Comparison of ENCODE assay signal across 8 mouse cellular contexts in genomic region chr11:96065215-96065911, GRCm38 (mm10). TPM values are rescaled to one million over a fixed set of nuclear protein-coding genes. Genes with fewer than 3 reads are reported as not detected.
DNase-seq lines count a peak whose midpoint lies in the region; ATAC-seq and TF ChIP-seq lines count a peak whose summit lies in the region.

Ube2z (minus strand) TSS chr11:96065388.

- no peak for TF ChIP-seq RAD21 in MEL (IDR thresholded peaks at IDR 0.05; ENCODE audit: low read depth, low read length)

- peak; percentile 96 to 98 for ATAC-seq in hematopoietic stem cell, adult 5-6 weeks (replicated peaks in 1 of 2; ENCODE audit: insufficient read depth in 1 of 2, low FRiP score in 2 of 2, low TSS enrichment in 1 of 2, low read depth in 1 of 2, poor library complexity in 2 of 2, severe bottlenecking in 2 of 2)
- peak; percentile 99 for ATAC-seq in lung, embryonic 16.5 days (ENCODE audit: low read depth)

- peak; percentile 98 for DNase-seq in MEL (ENCODE audit: low read depth, low spot score)
- peak; percentile 98 to 99 for DNase-seq in cerebellum, adult 2 months
- peak; percentile 92 for DNase-seq in forelimb bud, embryonic 11.5 days (ENCODE audit: low read depth, low spot score)
- DNase-seq in layer of hippocampus, adult 9-10 months (ENCODE audit: low spot score) = peak; percentile 86
- DNase-seq in ovary, postnatal 10 days (ENCODE audit: low spot score) = peak; percentile 93
- peak; percentile 94 to 95 for DNase-seq in thymus, postnatal 10 days (ENCODE audit: low spot score in 2 of 2)

- peaks cover 9 to 10% of the 10 kb centered on the region in 2 experiments; a peak in 3 of 4 replicates for H3K4me1 ChIP-seq in MEL (ENCODE audit: control insufficient read depth in 1 of 2, insufficient read depth in 2 of 2, low read length in 2 of 2)
- H3K4me1 ChIP-seq in cerebellum, adult 2 months (ENCODE audit: control insufficient read depth, insufficient read depth, low read length) = no peaks in the 10 kb centered on the region; the same call in 1 of the 2 replicates
- peaks cover 23% of the 10 kb centered on the region for H3K4me1 ChIP-seq in lung, embryonic 16.5 days (replicated peaks; ENCODE audit: control insufficient read depth, insufficient read depth, low read length)

- peak within 1 kb of the TSS; percentile 71 for H3K27ac ChIP-seq in MEL (ENCODE audit: control insufficient read depth, low read depth, low read length)
- H3K27ac ChIP-seq in cerebellum, adult 2 months (ENCODE audit: insufficient read depth, low read length) = peak within 1 kb of the TSS; percentile 97
- H3K27ac ChIP-seq in lung, embryonic 16.5 days (ENCODE audit: low read length) = peak within 1 kb of the TSS; percentile 89

- peak in 2 of 3 experiments; percentile 51 to 55; a peak in 4 of 6 replicates for TF ChIP-seq CTCF in MEL (IDR thresholded peaks at IDR 0.05 in 2 of 3, conservative IDR thresholded peaks at IDR 0.05 in 1 of 3; ENCODE audit: control insufficient read depth in 1 of 3, insufficient read depth in 1 of 3, low read depth in 2 of 3, low read length in 3 of 3, poor library complexity in 1 of 3, severe bottlenecking in 1 of 3)
- TF ChIP-seq CTCF in cerebellum, adult 2 months (IDR thresholded peaks at IDR 0.05; ENCODE audit: borderline replicate concordance, insufficient read depth, low read depth, low read length) = no peak; the same call in 1 of the 2 replicates

- peaks cover 21 to 26% of the 10 kb centered on the region in 2 experiments for H3K36me3 ChIP-seq in MEL (ENCODE audit: control insufficient read depth in 1 of 2, insufficient read depth in 2 of 2, low read length in 2 of 2)
- peaks cover 7% of the 10 kb centered on the region for H3K36me3 ChIP-seq in lung, embryonic 16.5 days (ENCODE audit: control insufficient read depth, insufficient read depth, low read length)

- TF ChIP-seq POLR2A in MEL (IDR thresholded peaks at IDR 0.05; ENCODE audit: control insufficient read depth in 1 of 2, insufficient read depth in 1 of 2, low read depth in 1 of 2, low read length in 2 of 2, poor library complexity in 1 of 2) = peak; percentile 98
- TF ChIP-seq POLR2A in cerebellum, adult 2 months (IDR thresholded peaks at IDR 0.05; ENCODE audit: borderline replicate concordance, insufficient read depth, low read length) = peak; percentile 89

- TF ChIP-seq EP300 in MEL (IDR thresholded peaks at IDR 0.05; ENCODE audit: low read depth in 1 of 2, low read length in 2 of 2) = peak in 1 of 2 experiments; percentile 47; a peak in 1 of 4 replicates

- no peaks in the 10 kb centered on the region for H3K9me3 ChIP-seq in MEL (replicated peaks; ENCODE audit: insufficient read depth, low read length)
- no peaks in the 10 kb centered on the region for H3K9me3 ChIP-seq in lung, embryonic 16.5 days (ENCODE audit: control insufficient read depth, low read length)

- peak within 1 kb of the TSS; percentile 63 to 85 for H3K4me3 ChIP-seq in MEL (ENCODE audit: control insufficient read depth in 1 of 2, insufficient read depth in 1 of 2, low read depth in 2 of 2, low read length in 2 of 2)
- H3K4me3 ChIP-seq in cerebellum, adult 2 months (replicated peaks; ENCODE audit: insufficient read depth, low read depth, low read length) = peak within 1 kb of the TSS; percentile 98
- peak within 1 kb of the TSS; percentile 92 for H3K4me3 ChIP-seq in lung, embryonic 16.5 days (ENCODE audit: low read length)

- H3K79me2 ChIP-seq in MEL (ENCODE audit: control insufficient read depth, insufficient read depth, low read length, poor library complexity) = peaks cover 27% of the 10 kb centered on the region

- WGBS in cerebellum, adult 2 months = 2% methylated on average over 47 of the region's 50 CpGs
- 5% methylated on average over 41 of the region's 50 CpGs for whole genome bisulfite sequencing in lung, embryonic 16.5 days

- H3K27me3 ChIP-seq in MEL (ENCODE audit: control insufficient read depth in 1 of 2, insufficient read depth in 2 of 2, low read length in 2 of 2) = no peaks in the 10 kb centered on the region
- no peaks in the 10 kb centered on the region for H3K27me3 ChIP-seq in cerebellum, adult 2 months (ENCODE audit: control insufficient read depth, insufficient read depth, low read length)
- H3K27me3 ChIP-seq in lung, embryonic 16.5 days (ENCODE audit: control insufficient read depth, insufficient read depth, low read depth, low read length) = no peaks in the 10 kb centered on the region

- peak within 1 kb of the TSS; percentile 97 for H3K4me2 ChIP-seq in lung, embryonic 16.5 days (ENCODE audit: low read depth, low read length)

- H3K9ac ChIP-seq in MEL (ENCODE audit: control insufficient read depth, low read depth, low read length, poor library complexity, severe bottlenecking) = peak within 1 kb of the TSS; percentile 93
- peak within 1 kb of the TSS; percentile 94 for H3K9ac ChIP-seq in lung, embryonic 16.5 days (ENCODE audit: low read length)

TF ChIP-seq in MEL, 35 proteins besides CTCF, POLR2A, EP300 and RAD21:
- TF ChIP-seq USF2 (IDR thresholded peaks at IDR 0.05; ENCODE audit: borderline replicate concordance in 1 of 2, insufficient read depth in 1 of 2, low read depth in 1 of 2, low read length in 2 of 2) (no peak), POLR2AphosphoS5 (IDR thresholded peaks at IDR 0.05; ENCODE audit: borderline replicate concordance, low read depth, low read length) (no peak), NELFE (IDR thresholded peaks at IDR 0.05; ENCODE audit: low read depth, low read length) (peak; percentile 99), ZNF384 (IDR thresholded peaks at IDR 0.05; ENCODE audit: low read depth, low read length) (no peak; the same call in 1 of the 2 replicates), RCOR1 (IDR thresholded peaks at IDR 0.05; ENCODE audit: low read depth, low read length) (no peak; the same call in 1 of the 2 replicates), TBP (IDR thresholded peaks at IDR 0.05; ENCODE audit: low read depth, low read length) (peak; percentile 74), MYB (IDR thresholded peaks at IDR 0.05; ENCODE audit: low read depth, low read length) (no peak), GABPA (IDR thresholded peaks at IDR 0.05; ENCODE audit: low read depth, low read length) (peak; percentile 84; the same call in 1 of the 2 replicates), MAX (IDR thresholded peaks at IDR 0.05; ENCODE audit: low read length) (0 out of 2 replicates have a peak, but pooled peaks have one; percentile 50), GATA1 (IDR thresholded peaks at IDR 0.05; ENCODE audit: low read depth, low read length) (no peak), ZMIZ1 (IDR thresholded peaks at IDR 0.05; ENCODE audit: low read depth, low read length) (peak; percentile 96), UBTF (IDR thresholded peaks at IDR 0.05; ENCODE audit: borderline replicate concordance, insufficient read depth, low read depth, low read length) (no peak), SMC3 (IDR thresholded peaks at IDR 0.05; ENCODE audit: low read depth, low read length) (no peak), USF1 (IDR thresholded peaks at IDR 0.05; ENCODE audit: low read depth, low read length) (peak; percentile 73), ELF1 (IDR thresholded peaks at IDR 0.05; ENCODE audit: low read depth, low read length) (peak; percentile 92), TAL1 (IDR thresholded peaks at IDR 0.05; ENCODE audit: low read length) (no peak), CHD1 (IDR thresholded peaks at IDR 0.05; ENCODE audit: low read depth, low read length) (0 out of 2 replicates have a peak, but pooled peaks have one; percentile 83), SIN3A (IDR thresholded peaks at IDR 0.05; ENCODE audit: low read length) (peak; percentile 98), MAZ (IDR thresholded peaks at IDR 0.05; ENCODE audit: low read depth, low read length) (peak; percentile 98), ZKSCAN1 (IDR thresholded peaks at IDR 0.05; ENCODE audit: low read depth, low read length) (peak; percentile 30; the same call in 1 of the 2 replicates), ETS1 (IDR thresholded peaks at IDR 0.05; ENCODE audit: low read depth, low read length) (peak; percentile 68), MXI1 (IDR thresholded peaks at IDR 0.05; ENCODE audit: low read depth, low read length) (peak; percentile 91), MAFK (IDR thresholded peaks at IDR 0.05; ENCODE audit: borderline replicate concordance, low read depth, low read length) (no peak), ZC3H11A (IDR thresholded peaks at IDR 0.05; ENCODE audit: low read depth, low read length) (no peak), POLR2AphosphoS2 (IDR thresholded peaks at IDR 0.05; ENCODE audit: low read length) (peak; percentile 96), JUND (IDR thresholded peaks at IDR 0.05; ENCODE audit: low read depth, low read length) (no peak), MYC (IDR thresholded peaks at IDR 0.05; ENCODE audit: low read depth, low read length) (0 out of 2 replicates have a peak, but pooled peaks have one; percentile 20), NRF1 (IDR thresholded peaks at IDR 0.05; ENCODE audit: insufficient read depth, low read depth, low read length, poor library complexity, severe bottlenecking) (peak; percentile 46; the same call in 1 of the 2 replicates), MEF2A (IDR thresholded peaks at IDR 0.05; ENCODE audit: extremely low read depth, insufficient replicate concordance, low read depth, low read length, poor library complexity, severe bottlenecking) (peak; percentile 77; the same call in 1 of the 2 replicates), BHLHE40 (IDR thresholded peaks at IDR 0.05; ENCODE audit: borderline replicate concordance, low read depth, low read length) (0 out of 2 replicates have a peak, but pooled peaks have one; percentile 37), CHD2 (IDR thresholded peaks at IDR 0.05; ENCODE audit: low read length) (peak; percentile 42; the same call in 1 of the 2 replicates), TCF12 (IDR thresholded peaks at IDR 0.05; ENCODE audit: low read depth, low read length) (peak; percentile 89), E2F4 (IDR thresholded peaks at IDR 0.05; ENCODE audit: borderline replicate concordance, low read depth, low read length) (no peak; the same call in 1 of the 2 replicates), HCFC1 (IDR thresholded peaks at IDR 0.05; ENCODE audit: low read depth, low read length) (peak; percentile 95), KAT2A (conservative IDR thresholded peaks at IDR 0.05; ENCODE audit: low read depth, low read length) (no peak; the same call in 1 of the 2 replicates)

RNA-seq across cellular contexts. Expression of gene Ube2z, which starts in this region (rescaled TPM):
- total RNA-seq in MEL (2012; rRNA removed) = 55.3 and 56.8 TPM in 2 replicates
- 10 to 100 TPM in 1 of 2 experiments, not detected in 1; 58.5 TPM for polyA plus RNA-seq in MEL (2012; ENCODE audit: insufficient read depth in 1 of 2, insufficient read length in 2 of 2, low read depth in 1 of 2, low replicate concordance in 2 of 2, missing spikeins in 1 of 2)
- polyA plus RNA-seq in cerebellum, adult 2 months (2012; rRNA removed) = 56.0 and 56.8 TPM in 2 replicates
- total RNA-seq in hematopoietic stem cell, adult 5-6 weeks (2017) = 19.2 and 19.9 TPM in 2 replicates
- 36.7 and 38.4 TPM in 2 replicates for polyA plus RNA-seq in lung, embryonic 16.5 days (2015; fragmentation: Nextera tagmentation; extraction: Ambion mirVana)

Comparison
In these comparisons a context has a peak if more than half of its experiments do, and no peak if none do; other contexts are left out.
1. Peak in every context shown above with its lines: DNase-seq, ATAC-seq, H3K4me3 ChIP-seq and H3K27ac ChIP-seq.